Mouse (Mus musculus): Measurements from ENCODE around the gene Chrnd. TPM values are rescaled to one million over a fixed set of nuclear protein-coding genes. Genes with fewer than 3 reads are reported as not detected.

The Chrnd gene
- total RNA-seq (2015; ENCODE audit: low replicate concordance) (not detected in 2 replicates), total RNA-seq (2017; ENCODE audit: low replicate concordance) (not detected in 2 replicates)

DNA sequence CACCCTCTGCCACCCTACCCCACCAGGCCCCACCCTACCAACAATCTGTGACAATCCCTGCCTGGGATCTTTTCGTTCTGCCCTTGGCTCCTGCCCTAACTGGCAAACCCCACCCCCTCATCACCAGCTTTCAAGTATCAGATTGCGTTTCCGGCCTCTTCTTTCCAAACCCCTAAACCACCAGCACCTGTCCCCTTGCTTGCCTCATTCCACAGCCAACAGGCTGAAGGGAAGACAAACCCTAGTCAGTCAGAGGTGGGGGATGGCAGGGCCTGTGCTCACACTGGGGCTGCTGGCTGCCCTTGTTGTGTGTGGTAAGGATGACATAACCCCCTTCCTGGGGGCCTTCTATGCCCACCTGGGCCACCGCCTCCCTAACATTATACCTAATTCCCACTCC lies at the start of gene Chrnd:
Gene Chrnd, plus strand, starts transcription at position 179 of the 400 bp plus-strand sequence.
- ATAC-seq (replicated peaks; ENCODE audit: low FRiP score, poor library complexity, severe bottlenecking) = no peak

DNA sequence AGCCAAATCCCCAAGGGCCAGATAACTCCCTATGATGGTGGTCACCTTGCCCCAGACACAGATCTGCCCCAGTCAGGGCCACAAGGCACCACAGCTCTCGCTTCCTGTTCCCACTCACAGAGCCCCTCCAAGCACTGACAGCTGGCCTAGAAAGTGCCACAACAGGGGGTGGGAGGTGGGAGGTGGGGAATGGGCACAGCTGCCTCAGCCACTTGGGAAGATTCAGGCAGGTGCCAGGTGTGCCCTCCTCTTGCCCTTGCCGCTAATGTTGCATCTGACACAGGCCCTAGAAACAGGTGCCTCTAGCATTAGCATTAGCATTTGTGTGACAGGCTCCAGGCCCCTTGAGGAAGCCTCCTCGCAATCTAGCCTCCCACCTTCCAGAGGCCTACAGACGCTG lies 48.9 kb upstream of the Chrnd start:
- no peak for ATAC-seq (replicated peaks; ENCODE audit: low FRiP score, poor library complexity, severe bottlenecking)

DNA sequence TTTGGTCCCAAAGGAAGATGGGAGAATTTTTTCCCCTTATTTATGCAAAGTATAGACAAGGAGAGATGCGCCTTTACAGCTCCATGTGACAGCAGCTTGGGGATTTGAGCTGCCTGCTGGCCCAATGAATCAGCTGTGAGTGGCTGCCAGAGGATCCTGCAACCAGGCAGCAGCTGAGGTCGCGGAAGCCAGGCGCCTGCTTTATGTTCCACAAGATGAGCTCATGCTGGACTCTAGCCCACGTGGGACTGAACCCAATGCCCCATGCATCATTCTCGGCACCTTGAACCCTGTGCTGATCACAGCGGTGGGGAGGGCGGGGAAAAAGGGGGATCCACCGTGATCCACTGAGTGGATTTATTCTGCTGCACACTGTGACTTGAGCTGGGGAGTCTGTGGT lies 48.0 kb upstream of the Chrnd start:
- ATAC-seq (replicated peaks; ENCODE audit: low FRiP score, poor library complexity, severe bottlenecking) = no peak

DNA sequence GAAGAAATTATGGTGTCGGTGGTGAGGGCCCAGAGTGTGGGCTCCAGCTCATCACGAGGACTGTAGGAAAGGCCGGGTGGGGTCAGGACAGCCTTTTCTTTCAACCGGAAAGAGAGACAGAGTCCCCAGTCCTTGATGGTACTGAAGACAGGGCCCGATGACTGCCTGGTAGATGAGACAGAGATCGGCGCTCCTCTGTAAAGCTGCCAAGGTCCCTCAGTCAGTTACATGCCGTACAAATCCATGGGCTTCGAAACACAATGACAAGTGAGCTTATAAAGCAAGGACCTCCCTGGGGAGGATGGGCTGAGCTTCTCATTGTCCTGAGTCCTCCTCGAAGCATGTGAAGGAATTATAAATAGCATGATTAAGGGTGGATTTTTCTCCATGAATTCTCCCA lies 47.3 kb upstream of the Chrnd start:
- no peak for ATAC-seq (replicated peaks; ENCODE audit: low FRiP score, poor library complexity, severe bottlenecking)

DNA sequence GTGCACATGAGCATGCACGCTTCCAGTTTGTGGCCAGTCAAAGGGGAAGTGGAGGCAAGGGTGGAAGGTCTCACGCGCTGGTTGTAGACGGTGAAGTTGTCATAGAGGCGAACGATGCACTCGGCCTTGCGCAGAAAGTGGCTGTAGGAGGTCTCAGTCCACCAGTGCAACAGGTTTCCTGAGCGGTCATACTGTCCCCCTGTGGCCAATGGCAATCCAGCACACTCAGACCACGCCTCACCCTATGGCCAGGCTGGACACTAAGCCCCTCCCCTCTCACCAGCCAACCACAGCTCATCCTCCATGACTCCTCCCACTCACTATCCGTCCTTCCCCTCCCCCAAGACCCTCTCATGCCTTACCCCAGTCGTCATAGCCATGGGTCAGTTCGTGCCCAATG lies 41.0 kb upstream of the Chrnd start:
- no peak for ATAC-seq (replicated peaks; ENCODE audit: low FRiP score, poor library complexity, severe bottlenecking)

DNA sequence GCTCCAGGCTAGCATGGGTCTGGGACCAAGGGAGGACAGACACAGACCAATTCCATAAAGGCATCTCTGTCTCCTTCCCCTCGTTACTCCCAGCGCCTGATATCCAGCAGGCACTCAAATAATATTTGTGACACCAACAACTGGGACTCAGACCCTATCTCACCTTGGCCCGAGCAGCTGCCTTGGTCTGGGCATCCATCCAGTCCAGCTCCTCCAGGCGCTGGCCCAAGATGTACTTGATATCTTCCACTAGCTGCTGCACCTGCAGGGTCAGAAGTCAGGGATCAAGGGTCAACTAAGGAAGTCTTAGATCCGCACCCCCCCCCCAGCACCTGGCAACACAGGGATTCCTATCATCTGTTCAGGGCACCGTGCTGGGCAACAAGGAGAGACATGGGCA lies 39.1 kb upstream of the Chrnd start:
- ATAC-seq (replicated peaks; ENCODE audit: low FRiP score, poor library complexity, severe bottlenecking) = no peak

DNA sequence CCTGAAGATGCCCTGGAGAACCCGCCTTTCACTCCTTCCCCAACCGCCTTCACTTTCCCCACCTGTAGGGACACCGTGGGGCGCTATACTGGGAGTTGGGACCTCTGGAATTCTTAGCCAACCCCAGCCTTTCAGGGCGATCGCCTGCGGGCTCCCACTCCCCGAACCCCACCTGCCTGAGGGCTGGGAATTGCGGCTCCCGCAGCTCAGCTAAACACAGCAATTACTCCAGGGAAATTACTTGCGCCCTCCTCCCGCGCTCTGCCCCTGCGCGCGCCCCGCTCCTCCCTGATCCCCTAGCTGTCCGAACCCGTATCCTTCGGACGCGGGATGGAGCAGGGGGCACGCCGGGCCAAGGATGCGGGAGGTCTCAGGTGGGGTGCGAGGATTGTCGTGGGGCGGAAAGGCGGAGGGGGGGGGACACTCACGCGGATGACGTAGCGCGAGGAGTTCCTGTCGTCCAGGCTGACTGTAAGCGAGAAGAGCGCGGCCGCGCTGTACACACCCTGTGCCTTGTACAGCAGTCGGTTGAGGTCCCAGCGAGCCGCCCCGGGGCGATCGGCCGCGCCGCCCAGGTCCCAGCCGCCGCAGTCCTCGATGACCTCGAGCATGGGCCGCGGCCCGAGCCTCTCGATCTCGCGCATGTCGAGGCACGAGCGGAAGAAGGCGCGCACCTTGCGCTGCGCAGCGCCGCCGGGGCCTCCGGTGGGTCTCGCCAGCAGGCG lies 36.5 kb upstream of the Chrnd start:
- no peak for ATAC-seq (replicated peaks; ENCODE audit: low FRiP score, poor library complexity, severe bottlenecking)

DNA sequence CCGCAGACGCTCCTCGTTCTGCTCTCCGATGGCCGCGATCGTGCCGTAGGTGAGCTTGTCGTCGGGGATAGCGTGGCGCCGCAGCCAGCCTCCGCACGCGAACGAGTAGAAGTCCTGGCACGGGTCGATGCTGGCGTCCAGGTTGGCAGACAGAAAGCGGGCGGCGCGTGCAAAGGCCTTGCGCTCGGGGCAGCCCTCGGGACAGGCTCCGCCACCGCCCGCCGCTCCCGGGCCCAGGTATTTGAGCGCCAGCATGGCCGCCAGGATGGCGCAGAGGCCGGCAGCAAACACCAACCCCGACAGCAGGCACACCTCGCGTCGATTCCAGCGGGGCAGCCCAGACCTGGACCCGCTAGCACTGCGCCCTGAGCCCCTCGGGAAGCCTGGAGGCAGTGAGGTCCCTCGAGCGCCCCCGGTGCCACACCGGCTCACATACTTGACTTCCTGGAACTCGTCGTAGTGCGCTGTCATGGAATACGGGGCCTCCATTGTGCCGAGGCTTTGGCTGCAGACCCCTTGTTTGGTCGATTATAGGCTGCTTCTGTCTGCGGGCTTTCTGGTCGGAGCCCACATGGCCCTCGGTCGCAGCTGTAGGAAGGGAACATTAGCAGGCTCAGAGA lies 35.8 kb upstream of the Chrnd start:
- ATAC-seq (replicated peaks; ENCODE audit: low FRiP score, poor library complexity, severe bottlenecking) = no peak

DNA sequence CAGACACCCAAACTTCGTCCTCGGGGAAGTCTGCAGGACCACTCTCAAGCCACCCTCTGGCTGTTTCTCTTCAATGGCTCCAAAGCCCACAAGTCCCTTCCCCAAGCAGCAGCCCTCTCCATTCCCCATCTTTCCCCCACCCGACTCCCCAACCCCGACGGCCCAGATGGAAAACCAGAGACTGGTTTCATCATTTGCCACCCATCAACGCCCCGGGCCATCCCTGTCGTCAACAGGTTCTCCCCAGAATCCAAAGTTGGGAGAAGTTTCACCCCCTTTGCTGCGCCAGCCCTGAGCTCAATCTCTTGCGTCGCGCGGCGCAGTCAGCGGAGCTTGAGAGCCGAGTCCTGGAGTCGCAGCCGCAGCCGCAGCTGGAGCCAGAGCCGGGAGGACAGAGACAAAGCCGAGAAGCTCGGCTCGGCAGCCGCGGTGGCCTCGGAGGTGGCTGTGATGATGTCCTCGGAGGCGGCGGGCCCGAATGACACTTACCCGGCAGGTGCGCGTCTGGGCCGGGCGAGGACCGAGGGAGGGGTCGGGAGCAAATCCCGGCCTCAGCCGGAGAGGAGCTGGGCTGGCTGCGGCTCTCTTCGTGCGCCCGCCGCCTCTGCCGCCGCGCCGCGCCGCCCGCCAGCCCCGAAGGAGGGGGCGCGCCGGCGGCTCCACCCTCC lies 34.7 kb upstream of the Chrnd start:
- no peak for ATAC-seq (replicated peaks; ENCODE audit: low FRiP score, poor library complexity, severe bottlenecking)

DNA sequence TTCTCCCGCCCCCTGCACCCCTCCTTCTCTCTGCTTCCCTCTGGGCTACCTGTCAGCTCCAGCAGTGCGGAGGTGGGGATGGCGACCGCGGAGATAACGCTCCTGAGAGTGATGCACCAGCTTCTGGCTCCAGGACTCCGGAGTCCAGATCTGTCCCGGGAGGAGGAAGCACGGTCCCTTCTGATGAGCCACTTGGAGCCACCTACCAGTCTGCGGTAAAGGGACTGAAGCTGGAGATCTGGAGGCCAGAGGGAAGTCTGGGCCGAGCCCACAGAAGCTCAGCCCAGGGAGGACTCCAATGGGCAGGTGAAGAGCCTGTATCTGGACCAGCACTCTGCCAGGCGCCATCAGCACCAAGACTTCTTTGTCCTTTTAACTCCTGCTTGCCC lies 34.2 kb upstream of the Chrnd start, which contains the start of gene Ecel1:
Gene Ecel1, minus strand, starts transcription at position 323 of the 389 bp plus-strand sequence.
- no peak for ATAC-seq (replicated peaks; ENCODE audit: low FRiP score, poor library complexity, severe bottlenecking)

DNA sequence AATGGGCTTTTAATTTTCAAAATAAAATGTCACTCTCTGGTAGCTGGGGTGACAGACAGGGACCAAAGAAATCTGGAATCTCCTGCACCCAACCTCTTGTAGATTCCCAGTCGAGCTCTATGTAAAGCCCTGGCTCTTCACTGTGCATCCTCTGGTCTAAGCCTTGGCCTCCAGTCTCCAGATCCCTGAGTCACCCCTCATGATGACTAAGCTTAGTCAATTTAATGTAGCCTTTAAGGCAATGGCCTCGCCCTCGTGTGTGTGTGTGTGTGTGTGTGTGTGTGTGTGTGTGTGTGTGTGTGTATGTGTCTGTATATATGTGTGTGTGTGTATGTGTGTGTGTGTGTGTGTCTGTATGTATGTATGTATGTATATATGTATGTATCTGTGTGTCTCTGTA lies 31.0 kb upstream of the Chrnd start:
- ATAC-seq (replicated peaks; ENCODE audit: low FRiP score, poor library complexity, severe bottlenecking) = no peak

DNA sequence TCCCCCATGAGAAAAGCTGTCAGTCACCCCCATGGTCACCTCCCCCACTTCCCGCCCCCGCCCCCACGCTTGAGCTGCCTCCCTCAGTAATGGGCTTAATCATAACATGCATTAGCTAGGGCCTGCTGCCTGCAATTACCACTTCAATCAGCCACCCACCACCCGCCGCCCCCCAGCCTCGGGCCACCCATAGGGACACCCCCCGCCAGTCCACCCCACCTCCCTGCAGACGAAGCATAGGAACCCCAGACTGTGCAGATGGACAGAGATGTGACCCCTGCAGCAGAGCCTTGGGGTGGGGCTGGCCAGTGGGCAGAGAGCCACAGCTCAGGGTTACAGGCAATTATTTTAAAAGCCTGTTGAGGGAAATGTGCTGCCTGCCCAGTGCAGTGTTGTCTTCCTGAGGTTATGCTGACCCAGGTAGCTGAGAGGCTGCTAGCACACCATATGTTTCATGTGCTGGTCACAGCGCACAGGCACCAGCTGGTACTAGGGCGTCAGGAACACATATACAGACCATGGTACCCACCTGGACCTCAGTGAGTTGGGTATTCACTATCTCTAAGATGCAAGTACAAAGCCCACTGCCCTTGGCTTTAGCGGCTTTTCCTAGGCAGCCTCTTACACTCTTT lies 26.1 kb upstream of the Chrnd start:
- no peak for ATAC-seq (replicated peaks; ENCODE audit: low FRiP score, poor library complexity, severe bottlenecking)

DNA sequence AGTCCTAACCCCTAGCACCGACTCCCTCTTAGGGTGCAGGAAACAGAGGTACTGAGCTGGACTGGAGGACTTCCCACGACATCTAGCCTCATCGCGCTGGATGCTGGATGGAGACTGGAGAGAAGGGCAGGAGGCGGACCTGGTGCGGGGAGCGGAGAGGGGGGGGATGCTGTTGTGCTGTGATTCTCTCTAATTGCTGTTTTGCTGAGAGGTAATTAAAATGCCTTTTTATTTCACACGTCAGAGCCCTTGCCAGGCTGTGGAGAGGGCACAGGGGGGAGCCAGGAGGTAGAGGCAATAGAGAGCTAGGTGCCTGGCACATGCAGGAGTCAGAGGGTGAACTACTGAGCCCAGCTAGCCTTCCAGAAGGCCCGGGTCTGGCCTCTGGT lies 25.6 kb upstream of the Chrnd start:
- no peak for ATAC-seq (replicated peaks; ENCODE audit: low FRiP score, poor library complexity, severe bottlenecking)

DNA sequence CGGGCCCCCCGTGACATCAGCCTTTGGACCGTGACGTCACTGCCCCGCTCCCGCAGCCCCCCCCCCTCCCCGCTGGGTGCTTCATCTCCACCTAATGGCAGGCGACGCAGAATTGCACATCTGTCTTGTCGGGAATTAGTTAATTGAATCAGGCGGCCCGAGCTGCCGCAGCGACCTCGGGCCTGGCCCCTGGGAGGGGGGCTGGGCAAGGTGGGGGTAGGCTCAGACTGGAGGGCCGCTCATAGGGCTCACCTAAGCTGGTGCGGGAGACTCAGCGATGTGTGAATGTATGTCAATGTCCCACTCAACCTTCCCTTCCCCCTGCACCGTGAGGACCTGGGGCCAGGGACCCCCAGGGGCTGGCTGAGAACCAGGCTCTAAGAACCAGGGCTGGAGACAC lies 19.9 kb upstream of the Chrnd start:
- ATAC-seq (replicated peaks; ENCODE audit: low FRiP score, poor library complexity, severe bottlenecking) = no peak

DNA sequence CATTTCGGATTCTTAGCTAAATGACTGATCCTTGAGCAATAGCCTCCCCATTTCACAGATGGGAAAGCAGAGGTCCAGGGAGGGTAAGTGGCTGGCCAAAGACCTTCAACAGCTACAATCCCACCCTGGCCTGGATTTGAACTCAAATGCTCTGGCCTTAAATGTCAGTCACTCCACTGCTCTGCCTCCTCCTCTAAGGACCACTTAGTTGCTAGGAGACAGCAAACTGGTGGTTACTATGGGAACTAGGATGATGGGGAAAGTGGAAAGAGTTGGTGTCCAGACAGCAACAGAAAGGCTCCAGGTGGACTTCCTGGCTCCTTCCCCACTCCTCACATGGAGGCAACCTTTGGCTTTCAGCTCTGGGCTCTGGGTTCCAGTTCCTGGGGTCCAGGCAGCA lies 19.1 kb upstream of the Chrnd start:
- ATAC-seq (replicated peaks; ENCODE audit: low FRiP score, poor library complexity, severe bottlenecking) = no peak

DNA sequence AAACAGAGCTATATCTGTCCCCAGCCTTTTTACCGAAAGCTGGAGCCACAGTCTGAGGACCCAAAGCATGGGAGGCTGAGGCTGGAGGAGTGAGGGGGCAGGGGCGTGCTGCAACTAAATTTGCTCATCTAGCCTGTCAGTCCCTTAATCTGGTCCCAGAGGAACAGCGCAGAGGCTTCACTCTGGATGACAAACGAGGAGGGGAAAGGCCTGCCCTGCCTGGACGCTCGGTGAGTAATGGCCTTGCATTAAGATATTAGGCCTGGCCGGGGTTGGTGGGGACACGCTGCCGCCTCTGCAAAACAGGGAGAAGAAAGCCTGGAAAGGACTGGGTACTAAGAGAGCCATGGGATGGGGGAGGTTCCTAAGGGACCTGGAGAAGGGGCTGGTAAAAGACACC lies 18.1 kb upstream of the Chrnd start:
- ATAC-seq (replicated peaks; ENCODE audit: low FRiP score, poor library complexity, severe bottlenecking) = no peak

DNA sequence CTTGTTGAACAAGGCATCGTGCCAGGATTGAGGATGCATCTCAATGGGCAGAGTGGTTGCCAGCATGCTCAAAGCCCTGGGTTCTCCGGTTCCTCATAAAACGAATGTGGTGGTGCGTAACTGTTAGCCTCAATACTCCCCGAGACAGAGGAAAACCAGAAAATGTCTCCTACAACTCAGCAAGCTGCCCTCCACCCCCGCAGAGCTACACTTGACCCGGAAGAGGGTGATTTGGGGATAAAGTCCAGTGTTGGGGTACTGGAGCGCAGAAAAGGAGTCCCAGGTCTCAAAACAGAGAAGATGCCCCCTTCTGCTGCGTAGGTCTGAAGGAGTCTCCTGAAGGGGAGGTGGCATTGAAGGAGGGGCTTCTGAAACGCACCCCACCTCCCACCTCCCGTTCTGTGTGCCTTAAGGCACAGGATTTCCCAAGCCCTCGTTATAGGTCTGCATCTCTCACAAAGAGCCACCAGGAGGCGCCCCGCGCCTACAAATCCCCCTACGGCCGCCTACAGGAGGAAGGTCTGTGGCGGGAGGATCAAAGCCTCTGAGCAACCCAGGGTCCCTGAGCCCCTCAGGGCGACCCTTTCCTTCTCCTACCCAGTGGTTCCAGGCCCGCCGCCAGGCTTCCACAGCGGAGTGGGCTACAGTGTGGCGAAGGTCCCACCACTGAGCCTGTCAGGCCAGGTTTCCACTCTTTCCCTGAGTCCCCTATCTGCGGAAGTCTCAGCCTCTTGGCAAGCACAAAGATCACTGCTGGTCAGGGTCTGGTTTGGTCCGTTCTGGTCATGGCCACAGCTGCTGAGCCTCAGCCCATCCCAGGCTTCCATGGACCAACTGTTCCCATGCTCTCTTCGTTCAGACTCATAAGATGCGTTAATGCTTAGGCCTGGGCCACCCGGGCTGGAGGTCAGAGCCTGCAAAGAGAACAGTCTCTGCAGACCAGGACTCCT lies 16.1 kb upstream of the Chrnd start:
- no peak for ATAC-seq (replicated peaks; ENCODE audit: low FRiP score, poor library complexity, severe bottlenecking)

DNA sequence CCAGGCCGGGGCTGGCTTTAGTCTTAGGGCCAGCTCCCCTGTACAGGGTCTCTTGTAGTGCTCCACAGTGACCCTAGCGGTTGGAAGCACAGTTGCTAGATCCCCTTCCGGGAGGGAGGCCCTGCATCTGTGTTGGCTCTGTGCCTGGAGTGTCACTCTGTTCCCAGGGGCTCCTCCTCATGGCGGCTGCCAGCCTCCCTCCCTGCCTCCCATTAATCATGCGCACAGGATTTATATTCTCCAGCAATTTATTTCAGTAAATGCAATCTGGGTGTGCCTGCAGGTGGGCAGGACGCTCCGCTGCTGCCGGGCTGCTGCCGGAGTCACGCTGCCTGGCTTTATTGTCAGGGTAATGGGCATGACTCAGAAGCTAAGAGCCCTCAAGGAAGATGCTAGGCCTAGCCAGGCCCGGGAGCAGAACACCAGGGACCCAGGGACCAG lies 14.5 kb upstream of the Chrnd start:
- ATAC-seq (replicated peaks; ENCODE audit: low FRiP score, poor library complexity, severe bottlenecking) = no peak

DNA sequence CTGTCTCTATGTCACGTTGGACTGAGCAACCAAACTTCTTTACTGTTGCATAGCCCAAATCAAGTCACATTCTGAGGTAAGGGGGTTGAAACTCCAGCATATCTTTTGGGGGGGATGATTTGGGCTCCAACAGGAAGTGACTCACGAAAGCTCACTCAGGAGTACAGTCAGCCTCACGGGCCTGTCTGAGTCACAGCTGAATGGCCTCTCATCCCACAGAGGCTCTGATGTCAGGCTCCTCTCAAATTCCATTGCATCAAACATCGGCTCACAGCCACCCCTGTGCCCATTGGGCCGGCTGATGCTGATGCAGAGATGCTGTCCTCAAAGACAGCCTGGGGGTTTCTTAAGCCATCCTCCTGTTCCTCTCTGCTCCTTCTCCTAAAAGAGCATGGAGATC lies 9.5 kb upstream of the Chrnd start:
- ATAC-seq (replicated peaks; ENCODE audit: low FRiP score, poor library complexity, severe bottlenecking) = no peak

DNA sequence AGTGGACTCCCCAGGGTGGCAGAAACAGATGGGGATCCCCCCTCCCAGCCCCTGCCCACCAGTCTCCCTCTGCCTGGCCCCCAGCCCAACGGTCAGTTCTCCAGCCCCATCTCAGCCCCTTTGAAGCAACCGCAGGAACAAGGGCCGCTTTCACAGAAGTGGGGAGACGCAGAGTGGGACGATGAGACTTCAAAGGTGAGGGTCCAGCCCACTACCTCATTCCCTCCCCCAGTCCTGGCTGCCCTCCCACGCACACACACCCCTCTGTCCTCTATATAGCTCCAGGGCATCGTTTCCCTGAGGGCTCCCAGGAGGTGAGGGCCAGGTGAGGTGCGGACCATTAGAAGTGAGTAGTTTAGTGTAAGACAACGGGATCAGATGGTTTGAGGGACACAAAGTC lies 7.4 kb upstream of the Chrnd start, which contains the start of gene Prss56:
Gene Prss56, plus strand, starts transcription at position 301 of the 400 bp plus-strand sequence.
- ATAC-seq (replicated peaks; ENCODE audit: low FRiP score, poor library complexity, severe bottlenecking) = no peak

All from erythroid progenitor cell, adult 5-6 weeks (primary cell).